Mouse (Mus musculus): ENCODE measurements at regions not wholly inside any gene's neighbourhood (a gene's known extent, or its start where the extent isn't known, plus 50 kb on each side); places are given as distances from the start of the nearest gene placed in this dataset.

GRCm38 (mm10) chr12:32757441-32758119, 61.8 kb upstream of the Nampt start:
- ATAC-seq = no peak

DNA sequence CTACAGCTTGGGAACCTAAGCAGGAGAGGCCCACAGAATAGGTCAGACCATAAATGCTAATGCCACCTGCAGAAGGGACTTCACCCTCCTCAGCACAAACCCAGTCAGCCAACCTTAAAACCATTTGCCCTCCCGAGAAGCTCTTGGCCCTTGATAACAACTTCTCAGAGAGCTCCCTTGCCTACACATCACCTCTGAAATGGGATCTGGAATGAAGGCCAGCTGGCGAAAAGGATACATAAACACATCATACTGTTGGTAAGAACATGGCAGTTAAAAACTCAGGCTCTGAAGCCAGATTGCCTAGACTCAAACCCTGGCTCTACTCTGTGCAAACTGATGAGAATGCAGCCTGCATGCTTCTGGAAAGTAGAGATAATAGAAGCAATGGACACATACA, 61.2 kb upstream of the Nampt start:
- ATAC-seq = no peak

DNA sequence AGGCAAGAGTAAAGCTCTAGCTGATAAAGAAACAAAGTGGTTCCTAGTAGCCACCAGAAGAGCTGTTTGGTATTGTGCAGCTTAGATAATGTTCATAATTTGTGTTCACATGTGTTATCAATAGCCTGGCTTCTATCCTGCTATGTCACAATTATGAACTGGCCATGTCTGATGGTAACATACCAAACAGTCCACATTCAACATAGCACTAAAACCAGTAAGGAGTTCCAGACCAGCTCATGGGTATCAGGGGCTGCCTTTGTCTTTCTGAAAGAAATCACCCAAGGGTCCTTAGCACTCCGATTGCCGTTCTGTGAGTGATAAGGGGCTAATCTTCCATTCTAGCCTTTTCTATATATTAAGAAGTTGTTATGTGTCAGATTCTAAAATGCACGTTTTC, 58.7 kb upstream of the Nampt start:
- no peak for ATAC-seq

- ATAC-seq = no peak
Observed at GRCm38 (mm10) chr12:32761055-32761454, 58.3 kb upstream of the Nampt start.

- no peak for ATAC-seq
Observed at GRCm38 (mm10) chr12:32764271-32764670, 55.1 kb upstream of the Nampt start.

GRCm38 (mm10) chr12:32764747-32765146, 54.6 kb upstream of the Nampt start:
- ATAC-seq = no peak

DNA sequence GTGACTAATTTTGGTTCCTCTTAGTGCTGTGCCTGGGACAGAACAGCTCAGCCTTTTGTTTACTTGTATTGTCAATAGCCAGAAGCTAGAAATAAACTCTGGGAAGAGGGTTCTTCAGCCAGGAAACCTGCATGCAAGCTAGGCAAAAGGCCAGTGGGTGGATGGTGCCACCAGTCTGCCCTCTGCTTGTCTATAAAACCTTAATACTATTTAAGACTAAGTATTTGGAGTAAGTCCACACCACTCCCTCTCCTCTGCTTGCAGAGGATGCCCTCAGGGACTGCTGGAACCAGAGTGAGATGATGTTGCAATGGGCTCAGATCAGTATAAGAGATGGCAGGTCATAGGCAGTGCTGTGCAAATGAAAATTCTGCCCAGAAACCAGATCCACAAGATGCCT, 53.5 kb upstream of the Nampt start:
- no peak for ATAC-seq

- ATAC-seq = peak; percentile 60
Observed at GRCm38 (mm10) chr12:32766575-32766974, 52.8 kb upstream of the Nampt start.

- no peak for ATAC-seq
Observed at GRCm38 (mm10) chr12:32767206-32768081, 51.9 kb upstream of the Nampt start.

DNA sequence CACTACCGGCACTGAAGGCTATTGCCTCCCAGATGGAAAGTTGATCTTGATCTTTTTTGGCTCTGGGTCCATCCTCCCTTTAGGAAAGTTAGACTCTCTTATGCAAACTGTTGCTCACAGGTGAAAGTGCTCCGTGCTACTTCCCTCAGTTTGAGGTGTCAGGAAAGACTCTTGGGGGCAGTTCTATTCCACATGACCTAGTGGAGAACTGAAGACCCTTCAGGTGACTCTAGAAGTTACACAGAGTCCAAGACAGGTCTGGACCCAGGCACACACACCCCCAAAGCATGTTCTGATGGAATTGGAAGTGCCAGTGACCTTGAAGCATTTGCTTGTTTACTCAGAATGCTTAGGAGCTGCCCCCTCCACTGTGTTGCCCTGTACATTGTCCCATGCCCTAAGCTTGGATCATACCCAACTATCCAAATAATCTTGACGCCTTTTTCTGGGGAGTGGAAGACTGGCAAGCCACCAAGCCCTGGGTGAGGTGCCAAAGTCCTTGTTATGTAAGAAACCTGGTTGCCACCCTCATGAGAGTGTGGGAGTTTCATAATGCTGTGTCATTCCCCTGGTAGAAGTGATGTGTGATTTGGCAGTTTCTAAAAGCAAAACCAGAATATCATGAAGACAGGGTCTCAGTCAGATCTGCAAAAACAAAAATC, 51.1 kb upstream of the Nampt start:
- no peak for ATAC-seq

DNA sequence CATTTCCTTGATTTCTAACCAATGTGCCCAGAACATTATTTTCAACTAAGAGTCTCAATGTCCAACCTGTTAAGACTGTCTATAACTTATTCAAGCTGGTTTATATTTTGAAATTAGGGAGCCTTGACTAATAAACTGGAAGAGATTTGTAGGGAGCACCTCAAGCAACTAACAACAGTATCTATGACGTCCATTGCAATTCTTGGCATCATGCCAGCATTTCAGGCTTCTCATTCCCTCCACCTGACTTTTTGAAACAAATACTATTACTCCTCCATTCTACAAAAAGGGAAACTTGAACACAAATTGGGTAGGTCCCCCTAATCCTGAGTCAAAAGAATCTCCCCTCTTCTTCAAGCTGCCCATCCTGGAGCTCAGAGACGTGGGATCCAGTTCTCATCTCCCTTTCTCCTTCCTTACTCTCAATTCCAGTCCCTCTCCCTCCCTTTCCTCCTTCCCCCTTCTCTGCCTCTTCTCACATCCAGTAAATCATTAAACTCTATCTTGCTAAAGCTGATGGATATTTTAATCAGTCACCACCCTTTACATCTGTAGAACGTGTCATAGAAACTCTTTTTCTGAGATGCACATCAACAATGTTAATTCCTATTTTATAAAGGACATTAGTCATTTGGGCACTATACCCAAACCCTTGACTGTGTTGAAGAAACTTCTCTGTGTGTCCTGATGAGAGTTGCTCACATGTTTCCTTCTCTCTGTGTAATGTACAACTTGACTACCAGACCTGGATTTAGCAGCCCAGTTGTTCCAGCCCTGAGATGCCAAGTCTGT, 50.4 kb upstream of the Nampt start:
- ATAC-seq = no peak

Data from inflammation-experienced regulatory T-cells, adult 6 months (primary cell).